8 mouse cellular contexts compared by ENCODE assay signal in the genomic region with DNA sequence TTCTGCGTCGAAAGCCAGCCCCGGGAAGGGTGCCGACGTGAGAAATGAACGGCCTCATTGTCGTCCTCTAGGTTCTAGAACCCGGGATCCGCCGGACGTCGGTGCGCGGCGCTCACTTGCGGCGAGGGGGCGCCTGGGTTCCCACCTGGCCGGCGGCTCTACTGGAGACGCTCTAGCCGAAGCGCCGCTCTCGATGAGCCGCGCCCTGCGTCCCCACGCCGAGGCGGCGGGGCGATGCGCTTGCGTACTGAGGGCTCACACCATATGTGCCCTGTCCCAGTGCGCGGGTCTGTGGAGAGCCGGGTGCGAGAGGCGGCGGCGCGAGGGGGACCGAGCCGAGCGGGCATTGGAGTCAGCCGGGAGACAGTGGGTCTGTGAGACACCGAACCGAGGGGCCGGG. TPM values are rescaled to one million over a fixed set of nuclear protein-coding genes. Genes with fewer than 3 reads are reported as not detected.
A peak's percentile ranks its signal among the peaks of the same experiment; 100 is the strongest.
DNase-seq lines count a peak whose midpoint lies in the region; ATAC-seq lines count a peak whose summit lies in the region.

Txndc9 (minus strand) TSS at position 27 of the 400 bp plus-strand sequence.
Eif5b (plus strand) TSS at position 144 of the 400 bp plus-strand sequence.

- peaks cover 41% of the 10 kb centered on the region for H3K36me3 ChIP-seq in megakaryocyte, embryonic 14.5 days (replicated peaks; ENCODE audit: low read length)

- H3K4me1 ChIP-seq in megakaryocyte, embryonic 14.5 days: peaks cover 40% of the 10 kb centered on the region

- H3K9me3 ChIP-seq in megakaryocyte, embryonic 14.5 days: no peaks in the 10 kb centered on the region

- H3K27me3 ChIP-seq in megakaryocyte, embryonic 14.5 days (replicated peaks): no peaks in the 10 kb centered on the region

- peak; percentile 99 for DNase-seq in ZHBTc4 (ENCODE audit: low read depth, low spot score)
- DNase-seq in gastrocnemius, adult 8-10 months (ENCODE audit: low spot score in 2 of 2): peak; percentile 93 to 94
- peak; percentile 66 for DNase-seq in hindlimb bud, embryonic 11.5 days (ENCODE audit: extremely low spot score, low read depth, low spot score)
- DNase-seq in left cerebral cortex, adult 8-10 months (ENCODE audit: low spot score in 2 of 2): peak; percentile 83 to 96
- DNase-seq in right cerebral cortex, postnatal 10 days (ENCODE audit: low spot score in 2 of 2): peak; percentile 97
- peak; percentile 88 for DNase-seq in urinary bladder, postnatal 25 days (ENCODE audit: low spot score)

- ATAC-seq in common myeloid progenitor, adult 5-6 weeks (replicated peaks; ENCODE audit: low read depth, poor library complexity, severe bottlenecking): peak; percentile 73

- H3K4me3 ChIP-seq in megakaryocyte, embryonic 14.5 days (replicated peaks): peak within 1 kb of the TSS; percentile 98

RNA-seq across cellular contexts. Expression of gene Txndc9, which starts in this region (rescaled TPM):
- 43.7 and 48.5 TPM in 2 replicates for total RNA-seq in common myeloid progenitor, adult 5-6 weeks (2017)
- 10 to 100 TPM; 30.9 to 38.3 (median 35.5) TPM for total RNA-seq in gastrocnemius, adult 8-10 months (2022)
- total RNA-seq in left cerebral cortex, adult 8-10 months (2022): 10 to 100 TPM; 57.1 to 62.3 (median 61.7) TPM
- 3.2 and 4.8 TPM in 2 replicates for polyA plus RNA-seq in megakaryocyte, embryonic 14.5 days (2012; ENCODE audit: insufficient read depth, low replicate concordance)

RNA-seq across cellular contexts. Expression of gene Eif5b, which starts in this region (rescaled TPM):
- 41.0 and 70.5 TPM in 2 replicates for total RNA-seq in common myeloid progenitor, adult 5-6 weeks (2017)
- total RNA-seq in gastrocnemius, adult 8-10 months (2022): 10 to 100 TPM; 53.3 to 62.9 (median 54.8) TPM
- total RNA-seq in left cerebral cortex, adult 8-10 months (2022): 10 to 100 TPM; 36.2 to 40.3 (median 37.5) TPM
- 3.5 and 69.6 TPM in 2 replicates for polyA plus RNA-seq in megakaryocyte, embryonic 14.5 days (2012; ENCODE audit: insufficient read depth, low replicate concordance)

Comparison
In these comparisons a context has a peak if more than half of its experiments do, and no peak if none do; other contexts are left out.
1. Peak in every context shown above with its lines: DNase-seq, ATAC-seq and H3K4me3 ChIP-seq.